Mouse (Mus musculus) cortical plate, adult 2 months (tissue): ENCODE results near the gene Fosb. TPM values are rescaled to one million over a fixed set of nuclear protein-coding genes. Genes with fewer than 3 reads are reported as not detected.
A peak's percentile ranks its signal among the peaks of the same experiment; 100 is the strongest.

Experiments used
- H3K27ac ChIP-seq: fragments of 200-500 bp; 2 replicates; pipeline ENCODE4 v1.5.1; 2012; ENCODE audit warnings: low read length, control low read depth, inconsistent platforms; ENCODE audit not compliant: insufficient read depth
- H3K4me1 ChIP-seq: fragments of 200-500 bp; 2 replicates; pipeline ENCODE4 v1.6.1; 2011; ENCODE audit warnings: low read length; ENCODE audit not compliant: control insufficient read depth, insufficient read depth
- H3K4me3 ChIP-seq: fragments of 200-500 bp; 2 replicates; pipeline ENCODE4 v1.5.1; 2011; ENCODE audit warnings: mild to moderate bottlenecking, low read length, control low read depth; ENCODE audit not compliant: insufficient read depth
- CTCF ChIP-seq: fragments of 200-500 bp; IDR thresholded peaks from 2 replicates; pipeline ENCODE4 v1.5.1; 2011; ENCODE audit warnings: mild to moderate bottlenecking, control low read depth, low read length; ENCODE audit not compliant: insufficient read depth; ENCODE audit errors: extremely low read depth
- POLR2A ChIP-seq: fragments of 200-500 bp; IDR thresholded peaks from 2 replicates; pipeline ENCODE4 v1.6.1; 2011; ENCODE audit warnings: mild to moderate bottlenecking, low read length, control low read depth; ENCODE audit not compliant: insufficient read depth; ENCODE audit errors: extremely low read depth
- polyA plus RNA-seq: library from polyadenylated mRNA; depleted of rRNA; stranded (reverse); fragments of >200 nt; gene quantifications from 2 replicates; pipeline ENCODE4 v1.2.3, GENCODE M21; 2012

The Fosb gene
- polyA plus RNA-seq, 1 experiment = 7.1 TPM

DNA sequence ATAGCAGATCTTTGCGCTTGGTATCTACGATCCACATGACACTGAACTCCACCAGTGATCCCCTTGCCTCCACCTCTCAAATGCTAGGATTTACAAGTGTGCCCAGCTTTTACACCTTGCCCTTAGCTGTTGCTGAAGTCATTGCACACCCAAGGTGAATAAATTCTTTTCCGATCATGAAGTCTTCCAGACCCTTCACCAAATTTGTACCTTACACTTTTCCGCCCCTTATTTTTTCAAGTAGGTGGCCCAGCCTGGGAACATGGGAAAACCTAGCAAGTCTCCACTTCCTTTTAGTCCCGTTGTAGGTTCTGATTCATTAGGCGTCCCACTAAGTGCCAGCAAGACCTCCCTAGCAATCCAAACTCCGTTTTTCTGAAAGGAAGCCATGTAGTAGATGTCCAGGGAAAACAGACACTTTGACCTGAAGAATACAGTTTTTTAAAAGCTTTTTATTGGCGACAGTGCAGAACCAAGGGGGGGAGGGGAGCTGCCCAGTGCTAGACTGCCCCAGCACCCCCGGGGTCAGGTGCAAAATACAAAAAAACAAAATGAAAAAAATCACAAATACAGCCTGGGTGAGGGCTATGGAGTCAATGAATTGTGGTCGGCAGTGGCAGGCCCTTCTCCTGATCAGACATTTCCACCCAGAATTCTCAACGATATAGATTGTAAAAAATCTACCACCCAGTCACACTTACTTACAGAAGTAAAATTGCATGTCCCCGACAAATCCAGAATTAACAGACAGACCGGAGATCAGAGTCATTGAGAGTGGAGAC lies 7.4 kb downstream of the Fosb start:
- Histone ChIP-seq H3K4me1 (no peaks in the 10 kb centered on the region; the same call in 1 of the 2 replicates), H3K4me3 (no peak overlapping the region), H3K27ac (no peak overlapping the region)
- no peak for TF ChIP-seq POLR2A
- no peak for TF ChIP-seq CTCF

DNA sequence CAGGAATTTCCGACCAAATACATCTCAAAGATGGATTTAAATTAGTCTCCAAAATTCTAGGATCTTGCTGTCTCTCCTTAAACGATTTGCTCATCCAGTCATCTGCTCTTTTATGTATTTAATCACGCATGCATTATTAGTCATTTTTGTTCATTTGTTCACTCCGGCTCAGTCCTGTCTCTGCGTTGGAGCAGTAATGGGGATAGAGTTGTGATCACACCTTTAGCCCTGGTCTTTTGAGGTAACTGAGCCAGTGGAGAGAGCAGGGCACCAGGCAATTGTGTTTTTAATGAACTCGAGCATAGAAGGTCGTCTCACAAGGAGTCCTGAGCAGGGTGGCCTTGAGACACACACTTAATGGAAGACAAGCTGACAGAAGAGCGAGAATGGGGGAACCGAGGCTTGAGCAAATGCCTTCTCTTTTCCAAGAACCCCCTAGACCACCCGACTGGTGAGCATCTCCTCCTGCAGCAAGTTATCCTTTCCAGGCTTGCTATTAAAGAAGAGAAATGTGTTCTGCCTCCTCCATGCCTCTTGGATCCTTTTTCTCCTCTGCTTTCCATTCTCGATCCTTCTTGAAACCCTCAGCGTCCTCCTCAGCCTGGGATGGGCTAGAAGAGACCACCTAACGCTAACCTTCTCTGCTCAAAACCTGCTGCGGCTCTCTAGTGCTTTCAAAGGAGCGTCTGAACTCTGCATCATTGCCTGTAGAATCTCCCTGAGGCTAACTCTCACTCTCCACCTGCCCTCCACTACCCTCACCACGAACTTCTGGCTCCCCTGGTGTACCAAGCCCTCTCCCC lies 8.2 kb downstream of the Fosb start:
- peak overlapping the region; percentile 43 for H3K4me3 ChIP-seq
- TF ChIP-seq CTCF (no peak), POLR2A (no peak)
- H3K27ac ChIP-seq = no peak overlapping the region
- H3K4me1 ChIP-seq = no peaks in the 10 kb centered on the region; the same call in 1 of the 2 replicates

DNA sequence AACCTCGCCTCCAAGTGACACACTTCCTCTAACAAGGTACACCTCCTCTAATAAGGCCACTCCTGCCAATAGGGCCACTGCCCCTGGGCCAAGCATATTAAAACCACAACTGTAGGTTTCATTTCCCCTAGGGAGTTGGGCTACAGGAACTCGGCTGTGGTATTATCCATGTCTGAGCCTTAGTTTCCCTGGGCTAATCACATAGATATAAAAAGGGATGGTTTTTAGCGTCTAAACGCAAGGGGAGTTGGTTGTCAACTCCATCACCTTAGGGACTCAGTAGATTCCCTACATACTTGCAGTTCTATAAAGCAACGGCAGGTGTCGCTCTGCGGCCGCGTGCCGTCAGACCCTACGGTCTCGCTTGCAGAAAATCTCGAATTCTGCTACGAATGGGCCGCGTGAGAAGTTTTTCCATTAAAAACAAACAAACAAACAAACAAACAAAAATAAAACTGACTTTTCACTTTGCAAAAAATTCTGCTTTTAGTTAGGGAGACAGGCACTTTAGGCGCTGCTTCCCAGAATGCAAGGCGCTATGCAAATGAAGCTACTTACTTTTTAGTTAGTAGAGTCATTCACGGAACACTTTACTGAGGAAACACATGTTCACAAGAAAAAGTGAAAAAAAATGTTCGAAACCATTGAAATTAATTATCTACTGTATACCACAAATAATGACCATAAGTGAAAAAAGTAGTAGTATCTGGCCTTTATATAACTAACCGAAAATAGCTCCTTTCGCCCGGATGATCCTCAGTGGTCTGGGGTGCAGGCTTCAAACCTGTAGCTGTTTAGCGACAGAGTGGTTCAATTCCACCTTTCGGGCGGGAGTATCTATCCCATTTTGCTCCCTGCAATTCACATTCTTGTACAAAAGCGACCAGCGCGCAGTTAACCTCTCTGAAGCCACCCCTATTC lies 9.1 kb downstream of the Fosb start:
- peak overlapping the region; percentile 43 for H3K4me3 ChIP-seq
- TF ChIP-seq POLR2A (no peak), CTCF (peak; percentile 95)
- no peaks in the 10 kb centered on the region; the same call in 1 of the 2 replicates for H3K4me1 ChIP-seq
- H3K27ac ChIP-seq = no peak overlapping the region

DNA sequence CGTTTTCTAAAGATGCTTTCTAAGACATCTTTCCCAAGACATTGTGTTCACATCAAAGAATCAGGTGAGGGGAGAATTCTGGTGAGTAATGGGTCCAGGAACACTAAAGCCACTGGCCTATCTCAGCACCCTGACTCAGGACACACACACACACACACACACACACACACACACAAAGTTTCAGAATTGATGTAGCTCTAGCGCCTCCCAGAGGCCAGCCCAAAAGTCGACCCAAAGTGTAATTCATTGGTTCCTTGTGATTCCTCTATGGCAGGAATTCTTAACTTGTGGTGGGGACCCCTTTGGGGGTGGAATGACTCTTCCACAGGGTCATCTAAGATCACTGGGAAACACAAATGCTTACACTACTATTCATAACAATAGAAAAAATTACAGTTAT lies 10.7 kb downstream of the Fosb start:
- TF ChIP-seq CTCF (peak; percentile 91), POLR2A (no peak)
- Histone ChIP-seq H3K4me1 (no peaks in the 10 kb centered on the region; the same call in 1 of the 2 replicates), H3K4me3 (no peak overlapping the region), H3K27ac (no peak overlapping the region)

DNA sequence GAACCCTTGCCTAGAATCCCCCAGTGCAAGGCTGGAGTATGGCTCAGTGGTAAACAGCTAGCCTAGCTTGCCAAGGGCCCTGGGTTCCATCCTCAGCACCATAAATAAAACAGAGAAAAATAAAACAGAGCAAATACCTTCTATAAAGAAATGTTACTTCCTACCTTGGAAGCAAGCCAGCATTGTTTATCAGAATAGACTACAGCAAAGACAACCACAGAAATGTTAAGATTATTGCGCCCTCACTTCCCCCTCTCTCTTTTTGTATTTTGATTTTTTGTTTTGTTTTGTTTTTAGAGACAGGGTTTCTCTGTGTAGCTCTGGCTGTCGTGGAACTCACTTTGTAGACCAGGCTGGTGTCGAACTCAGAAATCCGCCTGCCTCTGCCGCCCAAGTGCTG lies 12.1 kb downstream of the Fosb start:
- Histone ChIP-seq H3K4me3 (no peak overlapping the region), H3K27ac (no peak overlapping the region), H3K4me1 (no peaks in the 10 kb centered on the region; the same call in 1 of the 2 replicates)
- TF ChIP-seq POLR2A = no peak
- no peak for TF ChIP-seq CTCF

DNA sequence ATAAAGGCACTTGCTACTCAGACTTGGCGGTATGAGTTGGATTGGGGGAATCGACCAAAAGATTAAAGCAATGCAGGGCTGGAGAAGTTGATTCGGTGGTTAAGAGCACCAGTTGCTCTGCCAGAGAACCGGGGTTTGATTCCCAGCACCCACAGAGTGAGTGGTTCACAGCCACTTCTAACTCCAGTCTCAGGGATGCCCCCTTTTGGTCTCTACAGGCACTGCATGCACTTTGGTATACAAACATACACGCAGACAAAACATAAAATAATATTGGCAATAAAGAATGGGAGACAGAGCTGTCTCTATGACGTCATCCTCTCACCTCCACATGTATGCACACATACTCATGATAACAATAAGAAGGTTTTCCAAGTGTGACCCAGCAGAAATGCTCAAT lies 12.8 kb downstream of the Fosb start:
- no peak overlapping the region for H3K27ac ChIP-seq
- H3K4me1 ChIP-seq = no peaks in the 10 kb centered on the region; the same call in 1 of the 2 replicates
- TF ChIP-seq CTCF (no peak), POLR2A (no peak)
- no peak overlapping the region for H3K4me3 ChIP-seq

DNA sequence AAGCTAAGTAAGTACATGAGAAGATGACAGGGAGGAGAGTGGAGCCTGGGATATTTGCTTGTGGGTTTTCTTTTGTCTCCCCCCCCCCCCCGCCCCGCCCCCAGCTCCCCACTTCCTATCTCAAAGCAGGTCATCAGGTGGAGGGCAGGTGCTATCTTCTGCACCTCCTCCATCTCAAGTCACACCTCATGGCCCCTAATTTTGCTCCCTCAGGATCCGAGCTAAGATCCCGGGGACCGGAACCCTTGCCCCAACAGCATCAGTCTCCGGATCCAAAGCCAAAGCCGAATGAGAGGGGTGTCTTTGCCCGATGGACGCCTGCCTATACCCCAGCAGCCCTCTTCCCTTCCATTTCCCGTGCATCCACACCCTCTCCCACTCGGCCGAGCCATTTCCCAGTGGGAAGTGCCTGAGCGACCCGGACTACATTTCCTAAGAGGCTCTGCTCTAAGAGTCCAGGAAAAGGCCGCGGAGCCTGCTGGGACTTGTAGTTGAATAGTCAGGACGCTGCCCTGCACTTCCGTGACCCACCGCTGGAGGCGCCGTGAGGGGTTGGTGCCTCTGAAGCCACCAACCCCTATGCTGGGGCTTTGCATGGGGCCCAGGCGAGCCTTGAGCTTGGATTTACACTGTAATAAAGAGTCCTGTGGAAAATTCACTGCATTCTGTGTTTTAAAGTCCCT lies 14.2 kb downstream of the Fosb start:
- no peak overlapping the region for H3K27ac ChIP-seq
- no peak overlapping the region for H3K4me3 ChIP-seq
- no peaks in the 10 kb centered on the region for H3K4me1 ChIP-seq
- TF ChIP-seq POLR2A (0 out of 2 replicates have a peak, but pooled peaks have one; percentile 20), CTCF (peak; percentile 82)

DNA sequence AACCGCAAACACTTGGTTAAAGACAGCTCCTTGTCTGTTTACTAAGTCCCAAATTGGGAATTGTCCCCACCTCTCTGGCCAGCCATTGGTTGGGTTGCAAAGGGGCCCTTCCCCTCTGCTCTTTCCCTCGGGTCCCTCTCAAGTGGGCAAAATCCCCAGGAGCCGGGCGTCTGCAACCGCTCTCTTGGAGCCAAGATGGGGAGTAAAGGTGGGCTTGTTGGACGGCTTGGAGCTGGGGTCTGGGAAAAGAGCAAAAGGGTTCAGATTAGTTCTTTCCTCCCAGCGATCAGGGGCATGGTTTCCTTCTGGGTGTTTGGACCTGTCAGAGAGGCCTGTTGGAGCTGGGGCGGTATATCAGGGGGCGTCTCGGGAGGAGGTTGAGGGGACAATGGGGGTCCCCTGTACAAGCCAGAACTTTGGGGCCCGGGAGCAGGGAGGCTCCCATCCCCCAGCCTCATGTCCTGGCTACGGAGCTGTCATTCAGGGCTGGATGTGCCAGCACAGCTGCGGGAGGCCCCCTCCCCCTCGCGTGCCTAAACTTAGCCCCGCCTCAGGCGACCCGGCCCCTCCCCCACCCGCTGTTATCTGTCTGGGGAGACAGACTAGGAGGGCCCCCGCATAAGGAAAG lies 18.8 kb downstream of the Fosb start:
- Histone ChIP-seq H3K4me3 (no peak overlapping the region), H3K27ac (no peak overlapping the region), H3K4me1 (no peaks in the 10 kb centered on the region)
- no peak for TF ChIP-seq CTCF
- TF ChIP-seq POLR2A = no peak

DNA sequence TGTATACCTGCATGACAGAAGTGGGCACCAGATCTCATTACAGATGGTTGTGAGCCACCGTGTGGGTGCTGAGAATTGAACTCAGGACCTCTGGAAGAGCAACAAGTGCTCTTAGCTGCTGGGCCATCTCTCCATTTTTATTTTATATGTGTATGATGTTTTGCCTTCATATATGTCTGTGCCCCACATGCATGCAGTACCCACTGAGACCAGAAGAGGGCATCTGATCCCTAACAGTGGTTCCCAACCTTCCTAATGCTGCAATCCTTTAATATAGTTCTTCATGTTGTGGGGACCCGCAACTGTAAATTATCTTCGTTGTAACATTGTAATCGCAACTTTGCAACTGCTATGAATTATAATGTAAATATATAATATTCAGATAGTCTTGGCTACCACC lies 25.1 kb downstream of the Fosb start:
- no peaks in the 10 kb centered on the region for H3K4me1 ChIP-seq
- TF ChIP-seq POLR2A (no peak), CTCF (peak; percentile 63)
- no peak overlapping the region for H3K4me3 ChIP-seq
- no peak overlapping the region for H3K27ac ChIP-seq
